Mouse (Mus musculus): ENCODE data around the gene Robo3. TPM values are rescaled to one million over a fixed set of nuclear protein-coding genes. Genes with fewer than 3 reads are reported as not detected.

Robo3 gene
- polyA plus RNA-seq, 1 experiment from 2014 or later = 13.6 TPM

- H3K9me3 ChIP-seq (ENCODE audit: control insufficient read depth, low read length) = no peaks in the 10 kb centered on the region
- H3K4me2 ChIP-seq (ENCODE audit: low read depth, low read length) = peak overlapping the region; percentile 62; the same call in 1 of the 2 replicates
- 3% methylated on average over 18 of the region's 18 CpGs for WGBS
- no peak overlapping the region for H3K27ac ChIP-seq (ENCODE audit: low read depth, low read length)
- no peak overlapping the region for H3K9ac ChIP-seq (replicated peaks; ENCODE audit: low read depth, low read length)
- no peak for ATAC-seq (ENCODE audit: low read depth)
- peaks cover 6% of the 10 kb centered on the region; the same call in 1 of the 2 replicates for H3K4me1 ChIP-seq (ENCODE audit: control insufficient read depth, insufficient read depth, low read length)
- no peak overlapping the region for H3K4me3 ChIP-seq (ENCODE audit: low read depth, low read length)
- H3K36me3 ChIP-seq (ENCODE audit: control insufficient read depth, insufficient read depth, low read length) = no peaks in the 10 kb centered on the region
- peaks cover 26% of the 10 kb centered on the region for H3K27me3 ChIP-seq (ENCODE audit: control insufficient read depth, insufficient read depth, low read length)
These were observed 946 bp upstream of the Robo3 start for GRCm38 (mm10) chr9:37433823-37434560.

- ATAC-seq (ENCODE audit: low read depth) = peak; percentile 35; the same call in 1 of the 2 replicates
- H3K27ac ChIP-seq (ENCODE audit: low read depth, low read length) = no peak overlapping the region
These were observed 900 bp downstream of the Robo3 start for GRCm38 (mm10) chr9:37432026-37432666.

GRCm38 (mm10) chr9:37430582-37430981 lies 2.5 kb downstream of the Robo3 start:
- Histone ChIP-seq H3K9me3 (ENCODE audit: control insufficient read depth, low read length) (no peaks in the 10 kb centered on the region), H3K27me3 (ENCODE audit: control insufficient read depth, insufficient read depth, low read length) (peaks cover 26% of the 10 kb centered on the region), H3K27ac (ENCODE audit: low read depth, low read length) (no peak overlapping the region), H3K36me3 (ENCODE audit: control insufficient read depth, insufficient read depth, low read length) (no peaks in the 10 kb centered on the region), H3K4me3 (ENCODE audit: low read depth, low read length) (no peak overlapping the region), H3K9ac (replicated peaks; ENCODE audit: low read depth, low read length) (no peak overlapping the region), H3K4me1 (ENCODE audit: control insufficient read depth, insufficient read depth, low read length) (peaks cover 6% of the 10 kb centered on the region; the same call in 1 of the 2 replicates), H3K4me2 (ENCODE audit: low read depth, low read length) (peak overlapping the region; percentile 39; the same call in 1 of the 2 replicates)
- 1% methylated on average over 12 of the region's 12 CpGs for WGBS
- ATAC-seq (ENCODE audit: low read depth) = peak; percentile 87

More at GRCm38 (mm10) chr9:37432026-37432666, 900 bp downstream of the Robo3 start:
- no peaks in the 10 kb centered on the region for H3K9me3 ChIP-seq (ENCODE audit: control insufficient read depth, low read length)
- no peaks in the 10 kb centered on the region for H3K36me3 ChIP-seq (ENCODE audit: control insufficient read depth, insufficient read depth, low read length)
- peaks cover 6% of the 10 kb centered on the region; the same call in 1 of the 2 replicates for H3K4me1 ChIP-seq (ENCODE audit: control insufficient read depth, insufficient read depth, low read length)
- H3K4me3 ChIP-seq (ENCODE audit: low read depth, low read length) = peak overlapping the region; percentile 29
- WGBS = 1% methylated on average over 16 of the region's 17 CpGs
- H3K9ac ChIP-seq (replicated peaks; ENCODE audit: low read depth, low read length) = no peak overlapping the region
- H3K27me3 ChIP-seq (ENCODE audit: control insufficient read depth, insufficient read depth, low read length) = peaks cover 26% of the 10 kb centered on the region
- peak overlapping the region; percentile 62; the same call in 1 of the 2 replicates for H3K4me2 ChIP-seq (ENCODE audit: low read depth, low read length)

GRCm38 (mm10) chr9:37429326-37429725 lies 3.7 kb downstream of the Robo3 start:
- no peak overlapping the region for H3K4me3 ChIP-seq (ENCODE audit: low read depth, low read length)
- no peak for ATAC-seq (ENCODE audit: low read depth)
- H3K4me1 ChIP-seq (ENCODE audit: control insufficient read depth, insufficient read depth, low read length) = peaks cover 6% of the 10 kb centered on the region; the same call in 1 of the 2 replicates
- WGBS = 10% methylated on average over 23 of the region's 26 CpGs
- peaks cover 22% of the 10 kb centered on the region for H3K27me3 ChIP-seq (ENCODE audit: control insufficient read depth, insufficient read depth, low read length)
- no peaks in the 10 kb centered on the region for H3K36me3 ChIP-seq (ENCODE audit: control insufficient read depth, insufficient read depth, low read length)
- no peak overlapping the region for H3K27ac ChIP-seq (ENCODE audit: low read depth, low read length)
- no peaks in the 10 kb centered on the region for H3K9me3 ChIP-seq (ENCODE audit: control insufficient read depth, low read length)
- peak overlapping the region; percentile 11 for H3K4me2 ChIP-seq (ENCODE audit: low read depth, low read length)
- no peak overlapping the region for H3K9ac ChIP-seq (replicated peaks; ENCODE audit: low read depth, low read length)

- peak; percentile 65 for ATAC-seq (ENCODE audit: low read depth)
- H3K27me3 ChIP-seq (ENCODE audit: control insufficient read depth, insufficient read depth, low read length) = no peaks in the 10 kb centered on the region
- peak overlapping the region; percentile 14; the same call in 1 of the 2 replicates for H3K4me3 ChIP-seq (ENCODE audit: low read depth, low read length)
- WGBS = 19% methylated on average over 12 of the region's 12 CpGs
- H3K9ac ChIP-seq (replicated peaks; ENCODE audit: low read depth, low read length) = no peak overlapping the region
- no peaks in the 10 kb centered on the region for H3K9me3 ChIP-seq (ENCODE audit: control insufficient read depth, low read length)
- no peak overlapping the region for H3K27ac ChIP-seq (ENCODE audit: low read depth, low read length)
- no peaks in the 10 kb centered on the region for H3K4me1 ChIP-seq (ENCODE audit: control insufficient read depth, insufficient read depth, low read length)
- peak overlapping the region; percentile 50; the same call in 1 of the 2 replicates for H3K4me2 ChIP-seq (ENCODE audit: low read depth, low read length)
- H3K36me3 ChIP-seq (ENCODE audit: control insufficient read depth, insufficient read depth, low read length) = no peaks in the 10 kb centered on the region
These were observed 11.8 kb downstream of the Robo3 start for GRCm38 (mm10) chr9:37421239-37421638.

- peak; percentile 90 for ATAC-seq (ENCODE audit: low read depth)
These were observed 12.4 kb downstream of the Robo3 start for GRCm38 (mm10) chr9:37420676-37421075.

GRCm38 (mm10) chr9:37418791-37419190 lies 14.3 kb downstream of the Robo3 start:
- Histone ChIP-seq H3K9ac (replicated peaks; ENCODE audit: low read depth, low read length) (no peak overlapping the region), H3K4me2 (ENCODE audit: low read depth, low read length) (no peak overlapping the region), H3K27me3 (ENCODE audit: control insufficient read depth, insufficient read depth, low read length) (no peaks in the 10 kb centered on the region), H3K4me3 (ENCODE audit: low read depth, low read length) (no peak overlapping the region), H3K9me3 (ENCODE audit: control insufficient read depth, low read length) (no peaks in the 10 kb centered on the region), H3K36me3 (ENCODE audit: control insufficient read depth, insufficient read depth, low read length) (no peaks in the 10 kb centered on the region), H3K4me1 (ENCODE audit: control insufficient read depth, insufficient read depth, low read length) (no peaks in the 10 kb centered on the region), H3K27ac (ENCODE audit: low read depth, low read length) (no peak overlapping the region)
- no peak for ATAC-seq (ENCODE audit: low read depth)
- 77% methylated on average over 4 of the region's 4 CpGs for WGBS

More at GRCm38 (mm10) chr9:37420676-37421075, 12.4 kb downstream of the Robo3 start:
- Histone ChIP-seq H3K27ac (ENCODE audit: low read depth, low read length) (no peak overlapping the region), H3K9ac (replicated peaks; ENCODE audit: low read depth, low read length) (0 out of 2 replicates have a peak overlapping the region, but pooled peaks have one; percentile 21), H3K27me3 (ENCODE audit: control insufficient read depth, insufficient read depth, low read length) (no peaks in the 10 kb centered on the region), H3K36me3 (ENCODE audit: control insufficient read depth, insufficient read depth, low read length) (no peaks in the 10 kb centered on the region), H3K4me1 (ENCODE audit: control insufficient read depth, insufficient read depth, low read length) (no peaks in the 10 kb centered on the region), H3K4me3 (ENCODE audit: low read depth, low read length) (peak overlapping the region; percentile 14; the same call in 1 of the 2 replicates), H3K4me2 (ENCODE audit: low read depth, low read length) (peak overlapping the region; percentile 50), H3K9me3 (ENCODE audit: control insufficient read depth, low read length) (no peaks in the 10 kb centered on the region)
- under 1% methylated on average over 27 of the region's 27 CpGs for WGBS

- Histone ChIP-seq H3K36me3 (ENCODE audit: control insufficient read depth, insufficient read depth, low read length) (no peaks in the 10 kb centered on the region), H3K4me2 (ENCODE audit: low read depth, low read length) (no peak overlapping the region), H3K4me3 (ENCODE audit: low read depth, low read length) (no peak overlapping the region), H3K4me1 (ENCODE audit: control insufficient read depth, insufficient read depth, low read length) (no peaks in the 10 kb centered on the region), H3K9me3 (ENCODE audit: control insufficient read depth, low read length) (no peaks in the 10 kb centered on the region), H3K27ac (ENCODE audit: low read depth, low read length) (no peak overlapping the region), H3K27me3 (ENCODE audit: control insufficient read depth, insufficient read depth, low read length) (no peaks in the 10 kb centered on the region), H3K9ac (replicated peaks; ENCODE audit: low read depth, low read length) (no peak overlapping the region)
- ATAC-seq (ENCODE audit: low read depth) = no peak
- WGBS = 86% methylated on average over 3 of the region's 3 CpGs
These were observed 18.4 kb downstream of the Robo3 start for GRCm38 (mm10) chr9:37414666-37415065.

GRCm38 (mm10) chr9:37412989-37413388 lies 20.1 kb downstream of the Robo3 start:
- no peak for ATAC-seq (ENCODE audit: low read depth)
- Histone ChIP-seq H3K36me3 (ENCODE audit: control insufficient read depth, insufficient read depth, low read length) (no peaks in the 10 kb centered on the region), H3K9ac (replicated peaks; ENCODE audit: low read depth, low read length) (no peak overlapping the region), H3K4me2 (ENCODE audit: low read depth, low read length) (no peak overlapping the region), H3K4me3 (ENCODE audit: low read depth, low read length) (no peak overlapping the region), H3K27me3 (ENCODE audit: control insufficient read depth, insufficient read depth, low read length) (no peaks in the 10 kb centered on the region), H3K9me3 (ENCODE audit: control insufficient read depth, low read length) (no peaks in the 10 kb centered on the region), H3K27ac (ENCODE audit: low read depth, low read length) (no peak overlapping the region), H3K4me1 (ENCODE audit: control insufficient read depth, insufficient read depth, low read length) (no peaks in the 10 kb centered on the region; the same call in 1 of the 2 replicates)
- 54% methylated on average over 3 of the region's 3 CpGs for WGBS
